Mouse (Mus musculus) ovary, postnatal 10 days (tissue): Measurements from ENCODE around the gene Trmt1.
A peak's percentile ranks its signal among the peaks of the same experiment; 100 is the strongest.
"Not testable (repeated sequence)": the region's sequence is repeated elsewhere in the genome, so short reads cannot be mapped to it uniquely, and the experiment has no call there.

Experiments used
- DNase-seq: peaks from one replicate; pipeline ENCODE4 v3.0.0; 2022; ENCODE audit warnings: low spot score

The Trmt1 gene

GRCm38 (mm10) chr8:84659936-84660818, 25.9 kb upstream of the Trmt1 start:
- DNase-seq: no peak

GRCm38 (mm10) chr8:84660819-84661457, 25.2 kb upstream of the Trmt1 start:
- no peak for DNase-seq

- peak; percentile 73 for DNase-seq
Measured at GRCm38 (mm10) chr8:84661458-84661871, 24.6 kb upstream of the Trmt1 start.

- no peak for DNase-seq
Measured at GRCm38 (mm10) chr8:84661961-84662571, 24.0 kb upstream of the Trmt1 start.

GRCm38 (mm10) chr8:84662581-84663065, 23.5 kb upstream of the Trmt1 start, which contains the start of gene Ier2:
Gene Ier2, minus strand, starts transcription at chr8:84662852.
- peak; percentile 96 for DNase-seq

GRCm38 (mm10) chr8:84663483-84664327, 22.4 kb upstream of the Trmt1 start:
- peak; percentile 84 for DNase-seq

GRCm38 (mm10) chr8:84664566-84665384, 21.3 kb upstream of the Trmt1 start:
- peak; percentile 69 for DNase-seq

GRCm38 (mm10) chr8:84665385-84665893, 20.7 kb upstream of the Trmt1 start:
- no peak for DNase-seq

- DNase-seq: no peak
Measured at GRCm38 (mm10) chr8:84668081-84668480, 18.0 kb upstream of the Trmt1 start.

GRCm38 (mm10) chr8:84668731-84669485, 17.2 kb upstream of the Trmt1 start:
- DNase-seq: no peak

GRCm38 (mm10) chr8:84670295-84671006, 15.7 kb upstream of the Trmt1 start:
- not testable (repeated sequence) for DNase-seq

GRCm38 (mm10) chr8:84677305-84677704, 8.8 kb upstream of the Trmt1 start:
- DNase-seq: no peak

GRCm38 (mm10) chr8:84681476-84681875, 4.6 kb upstream of the Trmt1 start:
- DNase-seq: no peak

GRCm38 (mm10) chr8:84682257-84682656, 3.9 kb upstream of the Trmt1 start:
- no peak for DNase-seq

- DNase-seq: no peak
Measured at GRCm38 (mm10) chr8:84684537-84684936, 1.6 kb upstream of the Trmt1 start.

- no peak for DNase-seq
Measured at GRCm38 (mm10) chr8:84687003-84687704, 1.0 kb downstream of the Trmt1 start.

- DNase-seq: no peak
Measured at GRCm38 (mm10) chr8:84687705-84688100, 1.6 kb downstream of the Trmt1 start, which contains the start of gene Nacc1. Gene Nacc1, minus strand, starts transcription at chr8:84687862.
